ENCODE assay signal across 12 mouse cellular contexts in the genomic region with DNA sequence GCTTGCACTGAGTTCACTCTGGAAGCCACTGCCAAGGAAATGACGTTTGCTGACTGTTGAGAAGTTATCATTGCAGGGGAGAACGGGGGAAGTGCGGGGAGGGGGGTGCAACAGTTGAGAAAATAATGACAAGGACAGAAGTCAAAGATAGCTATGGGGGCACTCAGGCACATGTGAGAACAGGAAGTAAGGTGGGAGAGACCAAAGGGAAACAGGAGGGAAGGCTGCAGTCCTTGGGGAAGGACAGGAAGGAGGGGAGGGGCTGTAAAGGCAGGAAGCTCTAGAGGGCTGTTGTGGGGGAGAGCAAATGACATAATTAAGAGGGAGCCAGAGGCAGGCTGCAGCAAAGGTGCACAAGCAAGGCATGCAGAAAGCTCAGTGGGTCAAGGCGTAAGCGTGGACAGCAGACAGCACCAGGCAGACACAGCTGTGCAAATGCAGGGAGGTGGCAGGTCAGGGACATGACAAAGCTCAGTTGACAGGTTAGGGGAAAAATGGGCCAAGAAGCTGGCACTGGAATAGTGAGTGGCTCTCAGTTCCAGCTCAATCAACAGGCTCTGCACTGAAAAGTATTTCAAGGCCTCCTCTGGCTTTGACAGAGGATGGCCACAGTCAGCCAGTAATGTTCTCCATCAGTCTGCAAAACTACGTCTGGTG.
A peak's percentile ranks its signal among the peaks of the same experiment; 100 is the strongest.
DNase-seq lines count a peak whose midpoint lies in the region; ATAC-seq and TF ChIP-seq lines count a peak whose summit lies in the region.
"Had no signal": no experiment of that assay in that cellular context is flagged by ENCODE, and none has a peak within 500 bp of the region (broad histone marks: within the 10 kb centered on the region; RNA-seq: fewer than 3 reads in every experiment).

No protein-coding gene starts in this region.

- no peaks in the 10 kb centered on the region for H3K36me3 ChIP-seq in heart, adult 2 months (ENCODE audit: control insufficient read depth, insufficient read depth, low read length)
- no peaks in the 10 kb centered on the region for H3K36me3 ChIP-seq in stomach, embryonic 16.5 days (ENCODE audit: control insufficient read depth, insufficient read depth, low read length)
- no peaks in the 10 kb centered on the region for H3K36me3 ChIP-seq in stomach, postnatal 0 days (ENCODE audit: control insufficient read depth, insufficient read depth, low read length)
- H3K36me3 ChIP-seq: limb, embryonic 15.5 days had no signal

- ATAC-seq in stomach, embryonic 16.5 days (ENCODE audit: insufficient read depth, low FRiP score) = peak; percentile 25; the same call in 1 of the 2 replicates
- ATAC-seq in stomach, postnatal 0 days (ENCODE audit: low FRiP score, low TSS enrichment) = no peak
- ATAC-seq: hindbrain, postnatal 0 days had no signal

- no peak for TF ChIP-seq POLR2A in heart, adult 2 months (IDR thresholded peaks at IDR 0.05; ENCODE audit: insufficient read depth, low read depth, low read length)

- H3K27ac ChIP-seq in heart, adult 2 months = peak overlapping the region; percentile 5; the same call in 1 of the 2 replicates
- H3K27ac ChIP-seq in stomach, embryonic 16.5 days (ENCODE audit: low read length) = no peak overlapping the region
- no peak overlapping the region for H3K27ac ChIP-seq in stomach, postnatal 0 days (replicated peaks)
- H3K27ac ChIP-seq: hindbrain, postnatal 0 days; limb, embryonic 15.5 days had no signal

- H3K9me3 ChIP-seq in stomach, embryonic 16.5 days (replicated peaks; ENCODE audit: control insufficient read depth, low read length) = no peaks in the 10 kb centered on the region
- no peaks in the 10 kb centered on the region for H3K9me3 ChIP-seq in stomach, postnatal 0 days (ENCODE audit: control insufficient read depth, low read length)
- H3K9me3 ChIP-seq: limb, embryonic 15.5 days had no signal

- no peak overlapping the region for H3K4me2 ChIP-seq in stomach, embryonic 16.5 days (ENCODE audit: low read depth, low read length)
- H3K4me2 ChIP-seq in stomach, postnatal 0 days (replicated peaks; ENCODE audit: low read depth) = no peak overlapping the region
- H3K4me2 ChIP-seq: limb, embryonic 15.5 days had no signal

- peaks cover 2% of the 10 kb centered on the region; the same call in 1 of the 2 replicates for H3K4me1 ChIP-seq in heart, adult 2 months (ENCODE audit: control insufficient read depth, insufficient read depth, low read length)
- no peaks in the 10 kb centered on the region for H3K4me1 ChIP-seq in stomach, embryonic 16.5 days (ENCODE audit: control insufficient read depth, insufficient read depth, low read length)
- no peaks in the 10 kb centered on the region for H3K4me1 ChIP-seq in stomach, postnatal 0 days (replicated peaks; ENCODE audit: control insufficient read depth, insufficient read depth)

- H3K27me3 ChIP-seq in heart, adult 2 months (ENCODE audit: control insufficient read depth, insufficient read depth, low read length) = no peaks in the 10 kb centered on the region
- H3K27me3 ChIP-seq in stomach, embryonic 16.5 days (ENCODE audit: control insufficient read depth, insufficient read depth, low read length) = no peaks in the 10 kb centered on the region
- H3K27me3 ChIP-seq in stomach, postnatal 0 days (ENCODE audit: control insufficient read depth, insufficient read depth, low read length) = no peaks in the 10 kb centered on the region
- H3K27me3 ChIP-seq: CH12.LX had no signal

- H3K79me2 ChIP-seq in heart, adult 2 months (replicated peaks; ENCODE audit: control insufficient read depth, insufficient read depth, low read length) = no peaks in the 10 kb centered on the region

- no peak for TF ChIP-seq CTCF in heart, adult 2 months (IDR thresholded peaks at IDR 0.05)
- no peak for TF ChIP-seq CTCF in stomach, postnatal 0 days (IDR thresholded peaks at IDR 0.05; ENCODE audit: low read depth)

- DNase-seq in heart, adult 2 months = peak in 1 of 2 experiments; percentile 14
- no peak for DNase-seq in heart, postnatal 36 days
- no peak for DNase-seq in stomach, postnatal 0 days (ENCODE audit: low spot score)
- peak; percentile 21 for DNase-seq in heart, postnatal 4 days
- DNase-seq in ovary, postnatal 36 days (ENCODE audit: low spot score) = no peak
- DNase-seq in layer of hippocampus, postnatal 10 days (ENCODE audit: low spot score in 2 of 2) = no peak
- DNase-seq in layer of hippocampus, adult 8-10 months (ENCODE audit: low spot score in 2 of 2) = no peak
- DNase-seq: cerebellum, adult 11 months had no signal

- H3K4me3 ChIP-seq in heart, adult 2 months = no peak overlapping the region
- no peak overlapping the region for H3K4me3 ChIP-seq in stomach, embryonic 16.5 days (replicated peaks; ENCODE audit: low read length)
- no peak overlapping the region for H3K4me3 ChIP-seq in stomach, postnatal 0 days (ENCODE audit: low read depth, low read length)
- H3K4me3 ChIP-seq: limb, embryonic 15.5 days had no signal

- intact Hi-C loops in heart, adult 2 months (cut with DNase I) = no loop called here
- intact Hi-C loops in heart, postnatal 36 days (cut with DNase I) = loop anchor here (2.0 kb wide), 1 partner anchor 73 kb away; no protein-coding TSS in a partner anchor

- peak; percentile 59; the same call in 1 of the 2 replicates for TF ChIP-seq EP300 in heart, adult 2 months (IDR thresholded peaks at IDR 0.05; ENCODE audit: insufficient read depth, low read depth, low read length)
- TF ChIP-seq EP300 in stomach, postnatal 0 days (optimal IDR thresholded peaks at IDR 0.05) = no peak

- WGBS in heart, adult 2 months = 25% methylated on average over 6 of the region's 6 CpGs
- 53% methylated on average over 6 of the region's 6 CpGs for WGBS in stomach, embryonic 16.5 days
- 48% methylated on average over 6 of the region's 6 CpGs for WGBS in stomach, postnatal 0 days

- no peak overlapping the region for H3K9ac ChIP-seq in heart, adult 2 months (ENCODE audit: low read depth, low read length)
- no peak overlapping the region for H3K9ac ChIP-seq in stomach, embryonic 16.5 days (ENCODE audit: low read length)
- H3K9ac ChIP-seq in stomach, postnatal 0 days (ENCODE audit: low read length) = no peak overlapping the region
- H3K9ac ChIP-seq: limb, embryonic 15.5 days had no signal
